Mouse (Mus musculus) cortical plate, adult 2 months (tissue): ENCODE measurements around the gene Ppcdc.

Experiments used
- CTCF ChIP-seq: fragments of 200-500 bp; IDR thresholded peaks from 2 replicates; pipeline ENCODE4 v1.5.1; 2011; ENCODE audit warnings: mild to moderate bottlenecking, control low read depth, low read length; ENCODE audit not compliant: insufficient read depth; ENCODE audit errors: extremely low read depth
- POLR2A ChIP-seq: fragments of 200-500 bp; IDR thresholded peaks from 2 replicates; pipeline ENCODE4 v1.6.1; 2011; ENCODE audit warnings: mild to moderate bottlenecking, low read length, control low read depth; ENCODE audit not compliant: insufficient read depth; ENCODE audit errors: extremely low read depth

DNA sequence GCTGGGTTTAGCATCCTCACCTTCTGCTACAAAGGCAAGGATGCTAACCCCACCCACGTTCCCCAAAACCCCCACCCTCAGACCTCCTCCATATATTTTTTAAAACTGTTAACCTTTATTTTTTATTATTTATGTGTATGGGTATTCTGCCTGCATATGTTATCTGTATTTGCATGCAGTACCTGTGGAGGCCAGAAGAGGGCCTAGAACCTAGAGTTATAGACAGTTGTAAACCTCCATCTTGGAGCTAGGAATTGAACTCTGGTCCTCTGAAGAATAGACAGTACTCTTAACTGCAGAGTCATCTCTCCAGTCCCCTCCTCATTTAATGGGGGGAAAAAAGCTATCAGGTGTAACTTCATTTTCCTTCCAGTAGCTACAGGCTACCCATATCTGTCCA, 9.8 kb upstream of the Ppcdc start:
- TF ChIP-seq CTCF (no peak), POLR2A (no peak)
